Mouse (Mus musculus): ENCODE measurements around the gene Cmtr2. TPM values are rescaled to one million over a fixed set of nuclear protein-coding genes. Genes with fewer than 3 reads are reported as not detected.
A peak's percentile ranks its signal among the peaks of the same experiment; 100 is the strongest.

Cmtr2 gene
- total and polyA plus RNA-seq, 2 experiments from 2014 or later: 5.6 to 13.9 TPM

GRCm38 (mm10) chr8:110216253-110216652, 788 bp downstream of the Cmtr2 start:
- no peak overlapping the region for H3K4me2 ChIP-seq (ENCODE audit: low read depth, low read length)

GRCm38 (mm10) chr8:110217198-110217597, 1.7 kb downstream of the Cmtr2 start:
- H3K9me3 ChIP-seq (ENCODE audit: low read length): no peaks in the 10 kb centered on the region
- peak overlapping the region; percentile 83 for H3K4me2 ChIP-seq (ENCODE audit: low read depth, low read length)
- H3K4me1 ChIP-seq (ENCODE audit: insufficient read depth, low read length): peaks cover 8% of the 10 kb centered on the region
- WGBS: 34% methylated on average over 5 of the region's 5 CpGs
- H3K27ac ChIP-seq: peak overlapping the region; percentile 74
- ATAC-seq (peak; percentile 22), DNase-seq (ENCODE audit: low spot score) (no peak)
- no peaks in the 10 kb centered on the region for H3K27me3 ChIP-seq (ENCODE audit: insufficient read depth, low read length)
- H3K36me3 ChIP-seq (ENCODE audit: insufficient read depth, low read length): peaks cover 14% of the 10 kb centered on the region
- no peak for TF ChIP-seq CTCF (IDR thresholded peaks at IDR 0.05; ENCODE audit: low read depth)
- H3K9ac ChIP-seq (replicated peaks; ENCODE audit: low read length): peak overlapping the region; percentile 33; the same call in 1 of the 2 replicates
- H3K4me3 ChIP-seq (ENCODE audit: low read length): peak overlapping the region; percentile 50

More at GRCm38 (mm10) chr8:110216253-110216652, 788 bp downstream of the Cmtr2 start:
- H3K27ac ChIP-seq: no peak overlapping the region
- no peaks in the 10 kb centered on the region for H3K9me3 ChIP-seq (ENCODE audit: low read length)
- peaks cover 4% of the 10 kb centered on the region for H3K36me3 ChIP-seq (ENCODE audit: insufficient read depth, low read length)
- H3K9ac ChIP-seq (replicated peaks; ENCODE audit: low read length): no peak overlapping the region
- no peak for TF ChIP-seq CTCF (IDR thresholded peaks at IDR 0.05; ENCODE audit: low read depth)
- WGBS: 80% methylated on average over 5 of the region's 5 CpGs
- DNase-seq (ENCODE audit: low spot score) (no peak), ATAC-seq (no peak)
- peaks cover 8% of the 10 kb centered on the region for H3K4me1 ChIP-seq (ENCODE audit: insufficient read depth, low read length)
- H3K27me3 ChIP-seq (ENCODE audit: insufficient read depth, low read length): no peaks in the 10 kb centered on the region
- H3K4me3 ChIP-seq (ENCODE audit: low read length): no peak overlapping the region

- ATAC-seq (peak; percentile 100), DNase-seq (ENCODE audit: low spot score) (peak; percentile 100)
- Histone ChIP-seq H3K4me1 (ENCODE audit: insufficient read depth, low read length) (peaks cover 8% of the 10 kb centered on the region), H3K4me3 (ENCODE audit: low read length) (peak overlapping the region; percentile 50), H3K9me3 (ENCODE audit: low read length) (no peaks in the 10 kb centered on the region), H3K27me3 (ENCODE audit: insufficient read depth, low read length) (no peaks in the 10 kb centered on the region), H3K4me2 (ENCODE audit: low read depth, low read length) (peak overlapping the region; percentile 83), H3K9ac (replicated peaks; ENCODE audit: low read length) (peak overlapping the region; percentile 44), H3K36me3 (ENCODE audit: insufficient read depth, low read length) (peaks cover 19% of the 10 kb centered on the region), H3K27ac (peak overlapping the region; percentile 74)
- WGBS: under 1% methylated on average over 41 of the region's 43 CpGs
- TF ChIP-seq CTCF (IDR thresholded peaks at IDR 0.05; ENCODE audit: low read depth): no peak
Measured at GRCm38 (mm10) chr8:110217681-110218131, 2.2 kb downstream of the Cmtr2 start.

GRCm38 (mm10) chr8:110218511-110218910, 3.0 kb downstream of the Cmtr2 start:
- TF ChIP-seq CTCF (IDR thresholded peaks at IDR 0.05; ENCODE audit: low read depth): no peak
- Histone ChIP-seq H3K4me3 (ENCODE audit: low read length) (peak overlapping the region; percentile 50), H3K4me1 (ENCODE audit: insufficient read depth, low read length) (peaks cover 8% of the 10 kb centered on the region), H3K9ac (replicated peaks; ENCODE audit: low read length) (peak overlapping the region; percentile 44; the same call in 1 of the 2 replicates), H3K27me3 (ENCODE audit: insufficient read depth, low read length) (no peaks in the 10 kb centered on the region), H3K27ac (no peak overlapping the region), H3K36me3 (ENCODE audit: insufficient read depth, low read length) (peaks cover 26% of the 10 kb centered on the region), H3K9me3 (ENCODE audit: low read length) (no peaks in the 10 kb centered on the region), H3K4me2 (ENCODE audit: low read depth, low read length) (peak overlapping the region; percentile 83)
- WGBS: 72% methylated on average over 5 of the region's 5 CpGs
- DNase-seq (ENCODE audit: low spot score) (no peak), ATAC-seq (no peak)

- no peak overlapping the region for H3K4me3 ChIP-seq (ENCODE audit: low read length)
- H3K27me3 ChIP-seq (ENCODE audit: insufficient read depth, low read length): no peaks in the 10 kb centered on the region
- no peak overlapping the region for H3K9ac ChIP-seq (replicated peaks; ENCODE audit: low read length)
- H3K27ac ChIP-seq: no peak overlapping the region
- peaks cover 28% of the 10 kb centered on the region for H3K36me3 ChIP-seq (ENCODE audit: insufficient read depth, low read length)
- WGBS: 88% methylated on average over 14 of the region's 14 CpGs
- peaks cover 8% of the 10 kb centered on the region for H3K4me1 ChIP-seq (ENCODE audit: insufficient read depth, low read length)
- DNase-seq (ENCODE audit: low spot score) (no peak), ATAC-seq (no peak)
- TF ChIP-seq CTCF (IDR thresholded peaks at IDR 0.05; ENCODE audit: low read depth): no peak
- H3K4me2 ChIP-seq (ENCODE audit: low read depth, low read length): no peak overlapping the region
- H3K9me3 ChIP-seq (ENCODE audit: low read length): no peaks in the 10 kb centered on the region
Measured at GRCm38 (mm10) chr8:110220936-110221335, 5.5 kb downstream of the Cmtr2 start.

- no peak overlapping the region for H3K9ac ChIP-seq (replicated peaks; ENCODE audit: low read length)
- ATAC-seq (no peak), DNase-seq (ENCODE audit: low spot score) (peak; percentile 16)
- TF ChIP-seq CTCF (IDR thresholded peaks at IDR 0.05; ENCODE audit: low read depth): no peak
- H3K4me3 ChIP-seq (ENCODE audit: low read length): no peak overlapping the region
- 64% methylated on average over 6 of the region's 6 CpGs for WGBS
- H3K27me3 ChIP-seq (ENCODE audit: insufficient read depth, low read length): no peaks in the 10 kb centered on the region
- no peak overlapping the region for H3K4me2 ChIP-seq (ENCODE audit: low read depth, low read length)
- H3K36me3 ChIP-seq (ENCODE audit: insufficient read depth, low read length): no peaks in the 10 kb centered on the region
- no peak overlapping the region for H3K27ac ChIP-seq
- no peaks in the 10 kb centered on the region for H3K9me3 ChIP-seq (ENCODE audit: low read length)
- no peaks in the 10 kb centered on the region for H3K4me1 ChIP-seq (ENCODE audit: insufficient read depth, low read length)
Measured at GRCm38 (mm10) chr8:110230803-110231202, 15.3 kb downstream of the Cmtr2 start.
